Mouse (Mus musculus): ENCODE data around the gene Jmjd4.

GRCm38 (mm10) chr11:59421967-59422366 lies 27.9 kb upstream of the Jmjd4 start:
- TF ChIP-seq CTCF (IDR thresholded peaks at IDR 0.05; ENCODE audit: low read depth) (no peak), EP300 (optimal IDR thresholded peaks at IDR 0.05) (no peak)
